Mouse (Mus musculus) thymus, postnatal 14 days (tissue): ENCODE measurements around the gene Mapk8ip2.

Experiments
- DNase-seq: peaks from one replicate; pipeline ENCODE4 v3.0.0; 2021

Mapk8ip2 gene

DNA sequence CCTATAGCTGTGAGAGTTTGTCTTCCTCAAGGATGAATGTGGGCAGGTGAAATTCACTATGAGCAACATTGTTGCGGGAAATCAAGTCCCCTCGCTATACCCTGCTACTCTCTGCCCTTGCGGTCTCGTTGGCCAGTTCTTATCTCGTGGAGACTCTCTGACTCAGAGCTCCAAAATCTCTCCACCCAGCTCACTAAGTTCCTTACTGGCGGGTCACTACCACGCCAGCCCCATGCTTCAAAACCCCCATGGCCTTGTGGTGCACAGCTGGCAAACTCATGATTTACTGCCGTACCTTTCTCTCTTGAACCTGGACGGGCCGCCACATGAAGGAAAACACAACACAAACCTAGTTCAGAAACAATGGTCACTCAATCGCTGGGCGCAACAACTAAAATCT, 34.5 kb downstream of the Mapk8ip2 start:
- DNase-seq = no peak

DNA sequence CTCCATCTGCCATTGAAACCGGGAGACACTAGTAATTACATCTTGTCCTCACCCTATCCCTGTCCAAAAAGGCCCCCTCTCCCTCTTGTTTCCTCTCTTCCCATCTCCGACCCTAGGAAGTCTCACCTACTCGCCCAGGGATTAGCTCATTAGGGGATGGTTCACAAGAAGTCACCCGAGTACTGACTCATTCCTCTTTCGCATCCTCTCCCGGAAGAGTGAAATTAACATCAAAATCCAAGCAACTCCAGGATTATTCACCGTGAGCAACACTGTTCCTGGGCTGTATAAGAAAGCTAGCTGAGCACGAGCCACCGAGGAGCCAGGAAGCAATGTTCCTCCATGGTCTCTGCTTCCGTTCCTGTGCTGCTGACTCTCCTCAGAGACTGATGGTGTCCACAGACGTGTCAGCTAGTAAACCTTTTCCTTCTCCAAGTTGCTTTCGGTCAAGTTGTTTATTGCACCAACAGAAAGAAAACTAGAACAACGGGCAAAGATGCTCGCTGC, 35.0 kb downstream of the Mapk8ip2 start:
- DNase-seq = no peak

DNA sequence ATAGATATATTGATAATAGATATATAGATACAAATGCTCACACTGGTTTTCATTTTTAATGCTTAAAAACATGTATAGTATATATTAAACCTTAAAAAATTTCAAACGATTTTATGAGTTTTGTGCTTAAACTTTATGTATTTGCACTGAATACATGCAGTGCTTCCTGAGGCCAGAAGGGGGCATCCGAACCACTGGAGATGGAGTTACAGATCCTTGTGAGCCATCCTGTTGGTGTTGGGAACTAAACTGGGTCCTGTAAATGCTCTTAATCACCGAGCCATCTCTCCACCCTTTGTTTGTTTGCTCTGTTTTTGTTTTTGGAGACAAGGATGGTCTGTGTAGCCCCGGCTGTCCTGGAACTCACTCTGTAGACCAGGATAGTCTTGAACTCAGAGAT, 41.3 kb downstream of the Mapk8ip2 start:
- no peak for DNase-seq

DNA sequence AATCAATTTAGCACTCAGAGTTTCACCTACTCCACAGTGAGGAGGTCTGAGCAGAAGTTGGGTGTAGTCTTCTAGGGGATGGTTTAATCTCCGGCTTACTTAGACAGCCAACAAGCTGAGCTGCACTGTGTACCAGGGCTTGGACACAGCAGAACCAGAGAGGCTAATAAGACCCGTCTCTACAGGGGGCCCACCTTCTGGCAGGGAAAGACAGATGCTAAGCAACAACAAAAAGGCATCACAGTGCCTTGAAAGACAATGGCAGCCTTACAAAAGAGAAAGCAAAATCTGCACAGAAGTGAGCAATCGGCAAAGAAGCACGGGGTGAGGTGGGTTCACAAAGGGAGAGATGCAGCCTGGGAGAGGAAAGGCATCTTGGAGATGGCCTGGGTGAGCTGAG, 42.4 kb downstream of the Mapk8ip2 start:
- no peak for DNase-seq

DNA sequence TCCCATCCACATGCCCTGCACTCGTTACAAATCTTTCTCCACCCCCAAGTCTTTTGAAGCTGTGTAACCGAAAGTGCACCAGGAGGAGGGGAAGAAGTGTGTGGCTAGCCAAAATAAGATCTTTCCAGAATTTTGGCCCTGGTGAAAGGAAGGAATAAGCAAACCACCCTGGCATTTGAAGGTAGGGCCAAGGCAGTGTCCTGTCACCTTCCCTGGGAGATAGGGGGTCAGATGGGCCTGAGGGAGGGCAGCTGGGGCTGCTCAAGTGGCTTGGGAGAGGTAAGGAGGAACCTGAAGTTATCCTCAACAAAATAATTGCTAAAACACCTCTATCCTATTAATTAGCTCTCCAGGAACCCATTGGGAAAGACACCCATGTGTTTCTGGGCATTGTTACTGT, 43.1 kb downstream of the Mapk8ip2 start:
- DNase-seq = no peak

DNA sequence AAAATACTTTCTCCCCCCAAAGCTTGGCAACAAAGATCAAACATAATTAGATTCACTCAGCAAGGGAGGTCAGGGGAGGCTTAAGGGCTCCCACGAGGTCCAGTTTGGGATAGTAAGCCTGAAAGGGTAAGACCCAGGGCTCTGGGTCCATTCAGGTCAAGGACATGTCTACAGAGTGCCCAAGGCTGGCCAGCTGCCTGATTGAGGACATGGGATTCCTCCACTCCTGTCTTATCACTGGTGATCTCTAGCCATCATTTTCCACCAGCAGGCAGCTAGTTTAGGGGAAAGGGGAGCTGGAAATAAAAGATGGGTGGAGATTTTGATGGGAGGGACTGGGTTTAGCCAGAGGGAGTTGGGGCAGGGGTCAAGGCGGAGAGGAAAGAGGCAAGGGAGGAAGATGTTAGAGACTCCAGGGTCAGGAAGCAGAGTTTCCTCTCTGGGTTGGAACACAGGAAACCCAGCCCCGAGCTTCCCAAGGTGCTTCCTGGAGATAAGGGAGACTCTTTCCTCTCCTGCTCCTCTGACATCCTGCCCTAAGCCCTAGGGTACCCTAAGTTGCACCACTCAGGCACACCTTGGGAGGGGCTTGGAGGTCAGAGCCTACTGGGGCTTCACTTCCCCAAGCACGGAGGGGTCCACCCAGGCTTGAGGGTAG, 43.8 kb downstream of the Mapk8ip2 start:
- no peak for DNase-seq

DNA sequence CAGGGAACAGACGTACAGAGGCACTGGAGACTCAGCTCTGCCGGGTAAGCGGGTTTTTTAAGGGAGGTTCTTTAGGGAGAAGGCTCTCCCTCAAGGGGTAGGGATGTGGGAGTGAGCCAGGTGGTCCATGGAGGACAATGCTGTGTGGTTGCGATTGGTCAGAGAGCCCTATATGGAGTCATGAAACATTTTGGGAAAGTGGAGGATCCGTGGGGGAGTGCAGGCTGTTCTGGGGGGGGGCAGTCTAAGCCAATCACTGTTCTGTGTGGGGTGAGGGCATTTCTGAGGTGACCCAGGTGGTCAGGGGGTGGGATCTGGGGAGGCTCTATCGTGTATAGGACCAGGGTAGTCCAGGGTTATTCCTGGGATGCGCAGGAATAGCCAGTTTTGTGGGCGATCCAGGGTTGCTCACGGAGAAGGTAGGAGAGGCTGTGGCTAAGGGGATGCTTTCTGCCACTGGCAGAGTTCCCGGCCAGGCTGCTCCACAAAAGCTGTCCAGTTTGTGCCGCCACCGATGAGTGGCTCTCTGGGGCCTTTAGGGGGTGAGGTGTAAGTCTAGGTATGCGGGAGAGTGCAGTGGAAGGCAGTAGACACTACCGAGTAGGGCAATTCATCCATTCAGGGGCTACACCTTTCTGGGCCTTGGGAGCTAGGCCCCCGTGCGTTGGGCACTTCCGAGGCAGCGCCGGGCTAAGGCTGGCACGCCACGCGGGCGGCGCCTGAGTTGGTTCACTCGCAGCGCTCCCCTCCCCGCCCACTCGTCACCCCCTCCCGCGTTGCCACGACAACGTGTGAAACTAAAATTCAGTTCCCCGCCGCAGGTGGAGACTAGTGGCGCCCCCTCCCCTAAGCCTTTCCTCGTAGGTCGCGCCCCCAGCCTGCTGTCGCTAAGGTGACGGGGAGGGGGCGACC, 44.6 kb downstream of the Mapk8ip2 start:
- DNase-seq = peak; percentile 81

DNA sequence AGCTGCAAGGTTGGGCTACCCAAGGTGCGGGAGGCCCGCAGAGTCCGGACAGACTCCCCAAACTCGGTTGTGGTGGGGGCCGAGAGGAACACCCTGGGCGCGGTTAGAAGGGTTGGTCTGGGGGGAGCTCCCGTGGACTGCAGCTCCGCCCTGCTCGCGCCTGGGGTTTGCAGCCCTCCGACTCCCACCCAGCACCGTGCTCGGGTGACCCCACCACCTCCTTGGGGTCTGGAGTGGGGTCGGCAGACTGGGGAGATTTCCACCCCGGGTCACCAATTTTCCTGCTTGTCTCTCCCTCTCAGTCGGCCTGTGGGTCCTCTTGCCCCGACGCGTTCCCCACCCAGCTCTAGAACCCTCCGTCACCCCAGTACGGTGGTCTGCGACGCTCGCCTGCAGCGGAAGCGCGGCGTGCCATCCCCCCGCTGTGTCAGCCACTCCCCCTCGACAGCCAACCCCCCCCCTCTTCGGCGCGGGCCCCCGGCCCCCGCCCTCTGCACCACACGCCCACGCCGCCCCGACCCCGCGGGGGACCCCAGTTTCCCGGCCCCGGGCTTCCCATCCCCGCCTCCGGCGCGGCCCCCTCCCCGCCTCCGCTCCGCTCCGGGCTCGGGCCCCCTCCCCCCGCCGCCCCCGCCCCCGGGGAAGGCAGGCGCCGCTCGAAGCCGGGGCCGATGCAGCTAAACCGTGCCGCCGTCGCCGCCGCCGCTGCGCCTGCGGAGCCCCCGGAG, 45.4 kb downstream of the Mapk8ip2 start, which contains the start of gene Shank3:
Shank3 (plus strand) TSS at position 663 of the 728 bp plus-strand sequence.
- DNase-seq = peak; percentile 71

DNA sequence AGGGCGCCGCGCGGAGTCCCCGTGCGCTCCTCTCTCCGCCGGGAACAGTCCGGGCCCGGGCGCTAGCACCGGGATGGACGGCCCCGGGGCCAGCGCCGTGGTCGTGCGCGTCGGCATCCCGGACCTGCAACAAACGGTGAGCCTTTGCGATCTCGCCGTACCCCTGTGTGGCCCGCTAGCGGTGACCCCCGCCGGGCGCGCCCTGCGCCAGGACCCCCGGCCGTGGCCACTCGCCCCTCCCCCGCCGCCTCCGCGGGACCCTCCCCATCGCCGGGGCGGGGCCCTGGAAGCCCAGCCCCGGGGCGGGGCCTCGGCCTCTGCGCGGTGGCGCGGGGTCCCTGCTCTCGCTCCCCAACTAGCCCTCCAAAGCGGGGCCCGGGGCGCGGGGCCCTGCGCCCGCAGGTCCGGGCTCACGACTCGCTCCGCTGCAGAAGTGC, 46.1 kb downstream of the Mapk8ip2 start:
- DNase-seq = peak; percentile 66

DNA sequence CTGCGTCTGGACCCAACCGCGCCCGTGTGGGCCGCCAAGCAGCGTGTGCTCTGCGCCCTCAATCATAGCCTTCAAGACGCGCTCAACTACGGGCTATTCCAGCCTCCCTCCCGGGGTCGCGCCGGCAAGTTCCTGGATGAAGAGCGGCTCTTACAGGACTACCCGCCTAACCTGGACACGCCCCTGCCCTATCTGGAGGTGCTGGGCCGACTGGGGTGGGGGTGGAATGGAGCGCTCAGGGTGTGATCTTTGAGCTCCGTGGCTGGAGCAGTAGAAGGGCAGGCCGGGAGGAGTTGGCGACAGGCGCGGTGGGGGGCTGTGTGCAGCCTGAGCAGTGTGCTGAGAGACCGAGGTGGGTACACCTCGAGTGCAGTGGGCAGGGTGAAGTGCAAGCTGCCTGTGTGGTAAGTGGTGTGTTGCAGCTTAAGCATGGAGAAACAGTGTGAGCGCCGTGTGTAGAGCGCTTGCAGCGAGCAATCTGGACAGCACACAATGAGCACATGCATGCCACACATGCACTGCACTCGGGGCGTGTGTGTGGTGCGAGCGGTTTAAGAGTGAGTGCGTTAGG, 46.6 kb downstream of the Mapk8ip2 start:
- no peak for DNase-seq

DNA sequence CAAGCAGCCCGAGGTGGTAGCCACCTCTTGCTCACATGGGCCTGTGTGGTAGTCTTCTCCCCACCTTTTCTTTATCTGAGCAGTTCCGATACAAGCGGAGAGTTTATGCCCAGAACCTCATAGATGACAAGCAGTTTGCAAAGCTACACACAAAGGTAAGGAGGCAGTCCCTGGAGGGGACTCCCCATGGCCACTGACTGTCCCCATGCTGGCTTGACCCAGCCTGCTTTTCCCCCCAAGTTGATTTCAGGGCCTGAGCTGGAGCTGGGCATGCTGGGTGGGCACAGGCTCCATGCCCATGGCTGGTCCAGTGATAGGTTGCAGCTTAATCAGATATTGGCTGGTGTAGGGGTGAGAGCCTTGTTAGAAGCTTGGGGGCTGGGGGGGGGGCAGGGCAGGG, 47.6 kb downstream of the Mapk8ip2 start:
- DNase-seq = no peak

DNA sequence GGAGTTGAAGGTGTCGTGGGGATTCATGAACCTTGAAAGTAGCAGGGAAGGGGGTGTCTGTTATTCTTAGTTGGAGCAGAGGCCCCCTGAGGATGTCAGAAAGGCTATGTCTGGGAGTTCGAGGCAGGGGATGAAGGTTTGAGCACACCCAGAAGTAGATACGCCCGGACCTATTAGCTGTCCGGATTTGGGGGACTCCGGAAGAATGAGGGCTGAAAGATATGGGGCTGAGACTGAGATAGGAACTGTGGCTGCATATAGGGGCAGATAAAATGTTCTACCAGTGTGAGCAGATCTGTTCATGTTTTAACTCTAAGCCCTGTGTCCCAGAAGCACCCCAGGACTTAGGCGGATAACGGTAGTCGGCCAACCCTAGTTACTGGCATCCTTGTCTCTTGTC, 51.1 kb downstream of the Mapk8ip2 start:
- no peak for DNase-seq

DNA sequence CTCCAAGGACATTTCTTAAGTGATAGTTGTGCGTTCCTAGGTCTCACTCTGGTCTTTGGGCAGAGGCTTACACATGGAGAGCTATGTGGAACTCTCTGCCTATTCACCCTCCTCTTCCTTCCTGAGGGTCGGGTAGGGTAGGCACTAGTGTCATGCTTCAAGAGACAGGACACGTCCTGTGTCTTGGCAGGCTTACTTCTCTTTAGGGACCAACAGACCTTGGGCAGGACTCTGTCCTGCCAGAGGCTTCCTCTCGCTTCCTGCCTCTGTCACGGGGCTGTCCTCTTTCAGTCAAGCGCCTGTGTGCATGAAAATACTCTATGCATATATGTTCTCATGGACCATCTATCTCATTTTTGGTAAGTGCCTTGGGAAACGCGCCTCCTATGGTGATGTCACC, 54.0 kb downstream of the Mapk8ip2 start:
- no peak for DNase-seq

DNA sequence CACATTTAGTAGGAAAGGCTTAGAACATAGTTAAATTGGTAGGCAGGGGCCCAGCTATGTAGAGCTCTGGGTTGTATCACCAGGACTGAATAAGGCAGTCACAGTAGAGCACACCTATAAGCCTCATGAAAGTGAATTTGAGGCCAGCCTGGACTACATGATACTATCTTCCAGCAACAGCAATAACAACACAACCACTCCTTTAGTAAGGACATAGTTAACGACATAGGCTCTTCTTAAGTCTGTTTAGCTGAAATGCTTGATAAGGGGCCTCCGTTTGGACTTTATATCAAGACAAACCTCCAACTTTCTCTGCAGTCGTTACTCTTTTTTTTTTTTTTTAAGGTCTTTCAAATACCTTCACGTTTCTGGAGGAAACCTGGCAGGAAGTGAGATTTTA, 59.0 kb downstream of the Mapk8ip2 start:
- no peak for DNase-seq
